Mouse (Mus musculus): ENCODE data around the gene Slc26a6. TPM values are rescaled to one million over a fixed set of nuclear protein-coding genes. Genes with fewer than 3 reads are reported as not detected.
A peak's percentile ranks its signal among the peaks of the same experiment; 100 is the strongest.

Gene Slc26a6
- polyA plus RNA-seq (2014; fragmentation: Nextera tagmentation; extraction: Ambion mirVana) = 16.6 and 18.2 TPM in 2 replicates

DNA sequence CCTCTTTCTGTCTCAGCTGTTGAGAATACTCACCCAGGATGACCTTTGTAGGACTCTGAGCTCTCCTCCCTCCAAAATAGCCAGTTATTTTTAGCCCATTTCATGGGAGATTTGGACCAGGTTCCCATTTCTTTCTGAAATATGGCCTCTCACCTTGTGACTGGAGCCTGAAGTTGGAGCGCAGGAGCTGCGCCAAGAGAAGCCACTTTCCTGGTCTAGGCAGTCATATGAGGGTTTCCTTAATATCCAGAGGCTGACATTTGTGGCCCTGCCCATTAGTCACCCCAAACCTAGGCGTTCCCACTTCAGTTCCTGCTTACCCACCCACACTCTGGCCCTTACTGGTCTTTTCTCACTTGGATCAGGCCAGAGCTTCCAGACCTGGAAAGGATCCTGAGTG is at the start of gene Slc26a6:
TSS of gene Slc26a6 (plus strand) at position 308 of the 400 bp plus-strand sequence.
- peaks cover 4% of the 10 kb centered on the region; the same call in 1 of the 2 replicates for H3K27me3 ChIP-seq (ENCODE audit: control insufficient read depth, insufficient read depth, low read length)
- 90% methylated on average over 3 of the region's 3 CpGs for WGBS
- ATAC-seq (ENCODE audit: low FRiP score, low TSS enrichment) = no peak
- H3K36me3 ChIP-seq (ENCODE audit: control insufficient read depth, insufficient read depth, low read length) = peaks cover 61% of the 10 kb centered on the region
- peak within 1 kb of the TSS; percentile 70 for H3K4me3 ChIP-seq (replicated peaks; ENCODE audit: low read depth, low read length)
- H3K9ac ChIP-seq (replicated peaks; ENCODE audit: low read length) = peak within 1 kb of the TSS; percentile 65
- no peaks in the 10 kb centered on the region for H3K9me3 ChIP-seq (ENCODE audit: control insufficient read depth, low read length)
- no peak for DNase-seq
- H3K4me2 ChIP-seq (ENCODE audit: low read length) = peak within 1 kb of the TSS; percentile 92
- H3K4me1 ChIP-seq (ENCODE audit: control insufficient read depth, insufficient read depth, low read length) = peaks cover 4% of the 10 kb centered on the region; the same call in 1 of the 2 replicates
- peak within 1 kb of the TSS; percentile 66 for H3K27ac ChIP-seq (replicated peaks; ENCODE audit: low read depth, low read length)

DNA sequence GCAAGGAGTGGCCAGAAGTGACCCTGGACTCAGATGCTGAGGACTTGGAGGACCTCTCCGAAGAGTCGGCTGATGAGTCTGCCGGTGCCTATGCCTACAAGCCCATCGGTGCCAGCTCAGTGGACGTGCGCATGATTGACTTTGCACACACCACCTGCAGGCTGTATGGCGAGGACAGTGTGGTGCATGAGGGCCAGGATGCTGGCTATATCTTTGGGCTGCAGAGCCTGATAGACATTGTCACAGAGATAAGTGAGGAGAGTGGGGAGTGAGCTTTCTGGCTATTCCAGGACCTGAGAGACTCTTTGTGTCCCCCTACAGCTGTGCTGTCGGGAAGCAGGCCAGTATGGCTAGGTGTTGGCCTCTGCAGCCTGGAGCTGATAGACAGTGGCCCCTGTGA is 47.3 kb upstream of the Slc26a6 start:
- 89% methylated on average over 8 of the region's 8 CpGs for WGBS
- peaks cover 71% of the 10 kb centered on the region for H3K36me3 ChIP-seq (ENCODE audit: control insufficient read depth, insufficient read depth, low read length)
- no peaks in the 10 kb centered on the region for H3K9me3 ChIP-seq (ENCODE audit: control insufficient read depth, low read length)
- H3K27ac ChIP-seq (replicated peaks; ENCODE audit: low read depth, low read length) = no peak overlapping the region
- ATAC-seq (ENCODE audit: low FRiP score, low TSS enrichment) (no peak), DNase-seq (no peak)
- H3K27me3 ChIP-seq (ENCODE audit: control insufficient read depth, insufficient read depth, low read length) = no peaks in the 10 kb centered on the region
- H3K4me2 ChIP-seq (ENCODE audit: low read length) = no peak overlapping the region
- peaks cover 8% of the 10 kb centered on the region for H3K4me1 ChIP-seq (ENCODE audit: control insufficient read depth, insufficient read depth, low read length)
- H3K9ac ChIP-seq (replicated peaks; ENCODE audit: low read length) = no peak overlapping the region
- H3K4me3 ChIP-seq (replicated peaks; ENCODE audit: low read depth, low read length) = no peak overlapping the region

DNA sequence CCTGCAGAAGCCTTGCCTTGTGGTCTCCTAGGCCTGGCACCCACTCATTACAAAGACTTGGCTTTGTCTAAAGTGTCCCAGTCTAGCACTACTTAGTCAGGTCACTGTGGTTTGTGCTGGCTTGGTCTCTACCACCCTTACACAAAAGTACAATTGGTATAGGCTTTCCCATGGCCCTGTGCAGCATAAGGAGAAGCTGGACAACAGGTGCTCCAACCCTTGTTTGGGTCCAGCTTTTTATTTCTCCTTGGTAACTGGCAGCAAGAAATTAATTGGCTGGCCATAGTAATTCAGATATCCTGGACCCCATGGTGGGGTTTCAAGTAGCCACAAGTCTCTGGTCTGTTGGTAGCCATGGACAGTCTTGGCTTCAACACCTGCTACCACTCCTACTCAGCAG is 46.7 kb upstream of the Slc26a6 start:
- H3K4me3 ChIP-seq (replicated peaks; ENCODE audit: low read depth, low read length) = no peak overlapping the region
- DNase-seq (no peak), ATAC-seq (ENCODE audit: low FRiP score, low TSS enrichment) (no peak)
- H3K27ac ChIP-seq (replicated peaks; ENCODE audit: low read depth, low read length) = no peak overlapping the region
- no peaks in the 10 kb centered on the region for H3K27me3 ChIP-seq (ENCODE audit: control insufficient read depth, insufficient read depth, low read length)
- H3K9me3 ChIP-seq (ENCODE audit: control insufficient read depth, low read length) = no peaks in the 10 kb centered on the region
- H3K9ac ChIP-seq (replicated peaks; ENCODE audit: low read length) = no peak overlapping the region
- H3K4me1 ChIP-seq (ENCODE audit: control insufficient read depth, insufficient read depth, low read length) = peaks cover 8% of the 10 kb centered on the region
- peaks cover 69% of the 10 kb centered on the region for H3K36me3 ChIP-seq (ENCODE audit: control insufficient read depth, insufficient read depth, low read length)
- H3K4me2 ChIP-seq (ENCODE audit: low read length) = no peak overlapping the region

GRCm38 (mm10) chr9:108806831-108807230 is 46.3 kb upstream of the Slc26a6 start:
- H3K4me3 ChIP-seq (replicated peaks; ENCODE audit: low read depth, low read length) = no peak overlapping the region
- ATAC-seq (ENCODE audit: low FRiP score, low TSS enrichment) = no peak
- peaks cover 69% of the 10 kb centered on the region for H3K36me3 ChIP-seq (ENCODE audit: control insufficient read depth, insufficient read depth, low read length)
- 92% methylated on average over 1 of the region's 1 CpGs for WGBS
- no peaks in the 10 kb centered on the region for H3K9me3 ChIP-seq (ENCODE audit: control insufficient read depth, low read length)
- H3K4me1 ChIP-seq (ENCODE audit: control insufficient read depth, insufficient read depth, low read length) = peaks cover 8% of the 10 kb centered on the region
- H3K9ac ChIP-seq (replicated peaks; ENCODE audit: low read length) = no peak overlapping the region
- no peaks in the 10 kb centered on the region for H3K27me3 ChIP-seq (ENCODE audit: control insufficient read depth, insufficient read depth, low read length)
- H3K27ac ChIP-seq (replicated peaks; ENCODE audit: low read depth, low read length) = no peak overlapping the region
- DNase-seq = no peak
- H3K4me2 ChIP-seq (ENCODE audit: low read length) = no peak overlapping the region

DNA sequence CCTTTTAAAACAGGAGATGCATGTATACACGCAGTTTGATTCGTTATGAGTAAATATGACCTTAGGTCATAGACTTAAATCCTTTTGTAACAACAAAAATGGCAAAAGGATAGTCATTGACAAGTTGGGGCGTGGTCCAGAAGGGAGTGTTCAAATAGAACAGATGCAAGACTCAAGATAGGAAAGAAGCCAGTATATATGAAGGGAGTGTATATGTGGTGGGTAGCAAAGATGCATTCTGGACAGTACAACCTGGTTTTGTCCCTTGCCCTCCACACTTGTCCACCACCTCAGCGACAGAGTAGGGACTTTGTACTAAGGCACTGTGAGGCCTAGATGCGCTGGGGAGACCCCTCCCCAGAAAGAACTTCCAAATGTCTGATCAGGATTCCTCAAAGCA is 45.4 kb upstream of the Slc26a6 start:
- Histone ChIP-seq H3K27ac (replicated peaks; ENCODE audit: low read depth, low read length) (0 out of 2 replicates have a peak overlapping the region, but pooled peaks have one; percentile 72), H3K36me3 (ENCODE audit: control insufficient read depth, insufficient read depth, low read length) (peaks cover 69% of the 10 kb centered on the region), H3K4me3 (replicated peaks; ENCODE audit: low read depth, low read length) (peak overlapping the region; percentile 85), H3K4me2 (ENCODE audit: low read length) (no peak overlapping the region), H3K9me3 (ENCODE audit: control insufficient read depth, low read length) (no peaks in the 10 kb centered on the region), H3K9ac (replicated peaks; ENCODE audit: low read length) (no peak overlapping the region), H3K27me3 (ENCODE audit: control insufficient read depth, insufficient read depth, low read length) (no peaks in the 10 kb centered on the region), H3K4me1 (ENCODE audit: control insufficient read depth, insufficient read depth, low read length) (peaks cover 8% of the 10 kb centered on the region)
- peak; percentile 29; the same call in 1 of the 2 replicates for ATAC-seq (ENCODE audit: low FRiP score, low TSS enrichment)
- DNase-seq = no peak
- 76% methylated on average over 5 of the region's 5 CpGs for WGBS

- Histone ChIP-seq H3K4me3 (replicated peaks; ENCODE audit: low read depth, low read length) (peak within 1 kb of the TSS; percentile 85), H3K9me3 (ENCODE audit: control insufficient read depth, low read length) (no peaks in the 10 kb centered on the region), H3K4me2 (ENCODE audit: low read length) (peak within 1 kb of the TSS; percentile 90), H3K36me3 (ENCODE audit: control insufficient read depth, insufficient read depth, low read length) (peaks cover 69% of the 10 kb centered on the region), H3K4me1 (ENCODE audit: control insufficient read depth, insufficient read depth, low read length) (peaks cover 8% of the 10 kb centered on the region), H3K9ac (replicated peaks; ENCODE audit: low read length) (peak within 1 kb of the TSS; percentile 88), H3K27me3 (ENCODE audit: control insufficient read depth, insufficient read depth, low read length) (no peaks in the 10 kb centered on the region), H3K27ac (replicated peaks; ENCODE audit: low read depth, low read length) (peak within 1 kb of the TSS; percentile 72)
- WGBS = under 1% methylated on average over 59 of the region's 62 CpGs
- peak; percentile 98 for DNase-seq
- peak; percentile 86 for ATAC-seq (ENCODE audit: low FRiP score, low TSS enrichment)
Measured at GRCm38 (mm10) chr9:108808163-108808665, 44.9 kb upstream of the Slc26a6 start, which contains the start of gene Nckipsd. TSS of gene Nckipsd (plus strand) at chr9:108808368.

DNA sequence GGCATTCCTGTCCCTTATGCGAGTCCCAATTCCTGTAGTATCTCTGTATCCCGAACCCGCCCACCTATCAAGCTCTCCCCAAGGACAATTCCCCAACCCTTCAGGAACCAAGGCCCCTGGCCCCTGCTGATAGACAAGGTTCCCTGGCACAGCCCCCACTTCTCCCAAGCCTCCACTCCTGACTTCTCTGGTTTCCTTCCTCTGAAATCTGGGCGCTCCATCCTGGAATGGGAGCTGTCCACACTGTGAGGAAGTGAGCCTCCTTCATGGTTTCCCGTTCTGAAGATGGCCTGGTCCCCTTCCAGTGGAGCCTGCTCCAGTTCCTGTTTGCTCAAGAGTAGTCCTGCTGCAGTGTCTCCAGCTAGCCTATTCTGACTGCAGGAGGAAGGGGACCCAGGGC is 43.9 kb upstream of the Slc26a6 start:
- Histone ChIP-seq H3K9me3 (ENCODE audit: control insufficient read depth, low read length) (no peaks in the 10 kb centered on the region), H3K27me3 (ENCODE audit: control insufficient read depth, insufficient read depth, low read length) (no peaks in the 10 kb centered on the region), H3K36me3 (ENCODE audit: control insufficient read depth, insufficient read depth, low read length) (peaks cover 69% of the 10 kb centered on the region), H3K4me2 (ENCODE audit: low read length) (peak overlapping the region; percentile 90), H3K27ac (replicated peaks; ENCODE audit: low read depth, low read length) (no peak overlapping the region), H3K4me1 (ENCODE audit: control insufficient read depth, insufficient read depth, low read length) (peaks cover 8% of the 10 kb centered on the region), H3K4me3 (replicated peaks; ENCODE audit: low read depth, low read length) (peak overlapping the region; percentile 85), H3K9ac (replicated peaks; ENCODE audit: low read length) (peak overlapping the region; percentile 88)
- 70% methylated on average over 5 of the region's 5 CpGs for WGBS
- DNase-seq (no peak), ATAC-seq (ENCODE audit: low FRiP score, low TSS enrichment) (no peak)

- Histone ChIP-seq H3K9ac (replicated peaks; ENCODE audit: low read length) (no peak overlapping the region), H3K4me1 (ENCODE audit: control insufficient read depth, insufficient read depth, low read length) (peaks cover 8% of the 10 kb centered on the region), H3K4me2 (ENCODE audit: low read length) (no peak overlapping the region), H3K36me3 (ENCODE audit: control insufficient read depth, insufficient read depth, low read length) (peaks cover 69% of the 10 kb centered on the region), H3K9me3 (ENCODE audit: control insufficient read depth, low read length) (no peaks in the 10 kb centered on the region), H3K4me3 (replicated peaks; ENCODE audit: low read depth, low read length) (no peak overlapping the region), H3K27me3 (ENCODE audit: control insufficient read depth, insufficient read depth, low read length) (no peaks in the 10 kb centered on the region), H3K27ac (replicated peaks; ENCODE audit: low read depth, low read length) (no peak overlapping the region)
- 94% methylated on average over 6 of the region's 6 CpGs for WGBS
- DNase-seq (no peak), ATAC-seq (ENCODE audit: low FRiP score, low TSS enrichment) (no peak)
Measured at GRCm38 (mm10) chr9:108809723-108810122, 43.4 kb upstream of the Slc26a6 start.

DNA sequence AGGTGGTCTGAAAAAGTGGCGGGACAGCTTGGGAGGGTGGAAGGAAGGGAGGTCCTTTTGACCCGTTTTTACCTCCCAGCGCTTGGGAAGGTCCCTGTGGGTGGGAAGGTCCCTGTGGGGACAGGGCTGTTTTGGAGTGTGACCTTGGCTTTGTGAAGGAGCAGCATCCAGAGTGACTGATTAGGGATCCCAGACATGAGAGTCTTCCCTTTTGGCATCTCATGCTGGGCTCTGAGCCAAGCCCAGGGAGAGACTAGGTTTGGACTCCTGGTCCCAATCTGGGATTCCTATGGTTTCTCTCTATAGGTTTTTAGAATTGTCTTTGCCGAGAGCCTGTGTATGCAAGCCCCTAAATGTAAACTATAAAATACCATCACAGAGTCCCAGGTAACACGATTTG is 42.6 kb upstream of the Slc26a6 start:
- H3K4me3 ChIP-seq (replicated peaks; ENCODE audit: low read depth, low read length) = no peak overlapping the region
- H3K27ac ChIP-seq (replicated peaks; ENCODE audit: low read depth, low read length) = no peak overlapping the region
- H3K9me3 ChIP-seq (ENCODE audit: control insufficient read depth, low read length) = no peaks in the 10 kb centered on the region
- no peak overlapping the region for H3K4me2 ChIP-seq (ENCODE audit: low read length)
- peaks cover 8% of the 10 kb centered on the region for H3K4me1 ChIP-seq (ENCODE audit: control insufficient read depth, insufficient read depth, low read length)
- WGBS = 82% methylated on average over 5 of the region's 5 CpGs
- ATAC-seq (ENCODE audit: low FRiP score, low TSS enrichment) (no peak), DNase-seq (no peak)
- no peaks in the 10 kb centered on the region for H3K27me3 ChIP-seq (ENCODE audit: control insufficient read depth, insufficient read depth, low read length)
- H3K9ac ChIP-seq (replicated peaks; ENCODE audit: low read length) = no peak overlapping the region
- H3K36me3 ChIP-seq (ENCODE audit: control insufficient read depth, insufficient read depth, low read length) = peaks cover 69% of the 10 kb centered on the region
